Mouse (Mus musculus) neural tube, embryonic 15.5 days (tissue): ENCODE measurements at regions not wholly inside any gene's neighbourhood (a gene's known extent, or its start where the extent isn't known, plus 50 kb on each side); places are given as distances from the start of the nearest gene placed in this dataset.

Source experiments
- ATAC-seq: fragments of 200-750 bp; cut with Nextera tagmentation; 2 replicates; pipeline ENCODE4 v1.8.0; 2017; ENCODE audit warnings: mild to moderate bottlenecking, moderate TSS enrichment, moderate library complexity; ENCODE audit not compliant: low FRiP score
- H3K27ac ChIP-seq: fragments of 300-500 bp; sonication (generic); replicated peaks from 2 replicates; pipeline ENCODE4 v1.5.1; 2015; ENCODE audit warnings: mild to moderate bottlenecking, inconsistent platforms
- H3K27me3 ChIP-seq: fragments of 300-500 bp; sonication (generic); replicated peaks from 2 replicates; pipeline ENCODE4 v1.6.1; 2015; ENCODE audit warnings: inconsistent platforms
- H3K36me3 ChIP-seq: fragments of 300-500 bp; sonication (generic); 2 replicates; pipeline ENCODE4 v1.6.1; 2015; ENCODE audit warnings: inconsistent platforms
- H3K4me1 ChIP-seq: fragments of 300-500 bp; sonication (generic); 2 replicates; pipeline ENCODE4 v1.6.1; 2015; ENCODE audit warnings: inconsistent platforms
- H3K4me2 ChIP-seq: fragments of 300-500 bp; sonication (generic); 2 replicates; pipeline ENCODE4 v1.6.1; 2015; ENCODE audit warnings: inconsistent platforms, mild to moderate bottlenecking, moderate library complexity
- H3K4me3 ChIP-seq: fragments of 300-500 bp; sonication (generic); replicated peaks from 2 replicates; pipeline ENCODE4 v1.5.1; 2015; ENCODE audit warnings: mild to moderate bottlenecking, inconsistent platforms
- H3K9ac ChIP-seq: fragments of 300-500 bp; sonication (generic); replicated peaks from 2 replicates; pipeline ENCODE4 v1.6.1; 2015; ENCODE audit warnings: mild to moderate bottlenecking, inconsistent platforms
- H3K9me3 ChIP-seq: fragments of 300-500 bp; sonication (generic); replicated peaks from 2 replicates; pipeline ENCODE4 v1.6.1; 2016; ENCODE audit warnings: inconsistent platforms
- WGBS: fragments of 180-500 bp; shearing (Covaris S2); methylation state at CpG from one replicate; pipeline ENCODE4 v1.1.7; 2015; ENCODE audit warnings: mixed read lengths; 5-methylcytosine and 5-hydroxymethylcytosine counted together

DNA sequence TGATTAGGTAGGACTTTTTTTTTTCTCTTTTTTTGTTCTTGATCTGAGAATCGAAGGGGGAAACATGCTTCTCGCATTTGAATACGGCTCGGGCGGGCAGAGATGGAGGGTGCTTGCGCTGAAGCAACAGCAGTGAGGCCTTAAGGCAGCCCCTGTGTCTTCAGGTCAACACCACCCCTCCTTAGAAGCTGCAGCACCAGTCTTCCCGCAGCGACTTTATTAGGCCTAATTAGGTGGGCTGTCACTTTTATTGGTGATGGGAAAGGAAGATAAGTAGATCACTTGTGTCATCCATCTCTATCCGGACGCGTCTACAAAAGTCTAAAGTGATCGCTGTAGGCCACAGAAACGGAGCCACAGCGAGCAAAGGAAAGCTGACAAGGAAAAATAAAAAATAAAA lies 122.0 kb downstream of the Anxa2 start:
- 14% methylated on average over 14 of the region's 14 CpGs for WGBS
- peaks cover 8% of the 10 kb centered on the region for H3K27me3 ChIP-seq
- no peaks in the 10 kb centered on the region for H3K4me1 ChIP-seq
- H3K9me3 ChIP-seq: no peaks in the 10 kb centered on the region
- no peak overlapping the region for H3K27ac ChIP-seq
- H3K4me2 ChIP-seq: no peak overlapping the region
- H3K9ac ChIP-seq: no peak overlapping the region
- H3K4me3 ChIP-seq: no peak overlapping the region
- H3K36me3 ChIP-seq: no peaks in the 10 kb centered on the region
- no peak for ATAC-seq

DNA sequence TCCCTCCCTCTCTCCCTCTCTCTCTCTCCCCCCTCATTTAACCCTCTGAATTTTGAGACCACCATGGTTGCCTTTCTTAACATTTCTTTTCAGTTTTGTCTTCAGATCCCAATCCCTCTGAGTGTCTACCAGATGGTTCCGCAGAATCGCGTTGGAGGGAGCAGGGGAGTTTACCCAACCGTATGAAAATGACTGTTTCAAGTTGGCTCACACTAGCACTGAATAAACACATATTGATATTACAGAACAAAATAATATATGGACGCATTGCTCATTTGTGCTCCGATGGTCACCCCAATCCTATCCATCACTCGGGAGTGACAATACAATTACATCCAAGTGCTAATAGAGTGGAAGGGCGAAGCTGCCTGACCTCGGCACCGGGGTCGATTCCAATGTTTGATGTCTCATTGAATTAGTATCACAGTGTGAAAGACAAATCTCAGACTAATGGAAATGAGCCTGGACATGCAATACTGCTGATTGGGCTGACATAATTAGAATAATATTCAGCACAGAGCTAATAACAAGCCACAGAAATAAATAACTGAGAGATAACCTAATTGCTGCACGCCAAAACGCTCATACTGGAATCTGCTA lies 115.3 kb downstream of the Anxa2 start:
- WGBS: 34% methylated on average over 13 of the region's 13 CpGs

DNA sequence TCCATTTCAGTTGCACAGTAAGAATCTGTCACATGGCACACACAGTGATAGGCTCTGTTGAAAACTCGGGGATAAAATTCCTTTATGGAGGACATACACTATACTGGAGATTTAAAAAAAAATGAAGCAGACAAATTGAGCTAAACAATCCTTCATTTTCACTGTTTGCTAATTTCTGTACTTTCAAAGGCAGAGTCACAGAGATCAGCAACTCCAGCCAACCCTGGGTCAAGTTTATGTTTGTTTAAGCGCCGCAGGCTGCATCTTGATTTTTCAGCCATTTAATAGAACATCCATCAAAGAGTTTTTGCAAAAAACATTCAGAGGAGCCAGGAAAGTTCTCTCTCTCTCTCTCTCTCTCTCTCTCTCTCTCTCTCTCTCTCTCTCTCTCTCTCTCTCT lies 114.8 kb downstream of the Anxa2 start:
- H3K4me1 ChIP-seq: no peaks in the 10 kb centered on the region
- WGBS: 69% methylated on average over 3 of the region's 3 CpGs
- H3K27ac ChIP-seq: no peak overlapping the region
- no peaks in the 10 kb centered on the region for H3K9me3 ChIP-seq
- H3K9ac ChIP-seq: no peak overlapping the region
- H3K27me3 ChIP-seq: peaks cover 2% of the 10 kb centered on the region; the same call in 1 of the 2 replicates
- no peak overlapping the region for H3K4me3 ChIP-seq
- no peak for ATAC-seq
- no peaks in the 10 kb centered on the region for H3K36me3 ChIP-seq
- H3K4me2 ChIP-seq: no peak overlapping the region

More for the DNA sequence above, 115.3 kb downstream of the Anxa2 start:
- Histone ChIP-seq H3K4me3 (no peak overlapping the region), H3K4me1 (no peaks in the 10 kb centered on the region), H3K27me3 (peaks cover 2% of the 10 kb centered on the region; the same call in 1 of the 2 replicates), H3K27ac (no peak overlapping the region), H3K9me3 (no peaks in the 10 kb centered on the region), H3K36me3 (no peaks in the 10 kb centered on the region), H3K9ac (no peak overlapping the region), H3K4me2 (no peak overlapping the region)
- ATAC-seq: no peak

DNA sequence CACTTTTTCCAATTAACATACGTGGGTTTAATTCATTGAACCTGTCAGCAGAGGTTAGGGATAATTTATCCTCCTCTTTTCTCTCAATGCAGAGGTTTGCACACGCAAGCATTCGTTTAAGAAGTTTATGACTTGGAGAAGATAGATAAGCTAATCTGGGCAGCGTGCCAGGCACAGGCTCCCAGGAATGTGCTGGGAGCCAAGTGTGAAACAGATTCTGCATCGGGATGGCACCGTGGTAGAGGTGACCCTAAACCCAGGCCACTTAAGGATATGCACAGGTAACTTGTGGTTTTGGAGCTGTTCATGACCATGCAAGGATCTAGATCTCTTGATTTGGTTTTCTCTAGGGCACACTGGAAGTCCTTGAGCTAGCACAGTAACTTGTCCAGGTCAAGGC lies 113.6 kb downstream of the Anxa2 start:
- peaks cover 2% of the 10 kb centered on the region; the same call in 1 of the 2 replicates for H3K27me3 ChIP-seq
- H3K27ac ChIP-seq: no peak overlapping the region
- H3K4me1 ChIP-seq: no peaks in the 10 kb centered on the region
- no peak for ATAC-seq
- H3K36me3 ChIP-seq: no peaks in the 10 kb centered on the region
- no peak overlapping the region for H3K4me3 ChIP-seq
- no peak overlapping the region for H3K9ac ChIP-seq
- 42% methylated on average over 6 of the region's 6 CpGs for WGBS
- H3K9me3 ChIP-seq: no peaks in the 10 kb centered on the region
- no peak overlapping the region for H3K4me2 ChIP-seq

DNA sequence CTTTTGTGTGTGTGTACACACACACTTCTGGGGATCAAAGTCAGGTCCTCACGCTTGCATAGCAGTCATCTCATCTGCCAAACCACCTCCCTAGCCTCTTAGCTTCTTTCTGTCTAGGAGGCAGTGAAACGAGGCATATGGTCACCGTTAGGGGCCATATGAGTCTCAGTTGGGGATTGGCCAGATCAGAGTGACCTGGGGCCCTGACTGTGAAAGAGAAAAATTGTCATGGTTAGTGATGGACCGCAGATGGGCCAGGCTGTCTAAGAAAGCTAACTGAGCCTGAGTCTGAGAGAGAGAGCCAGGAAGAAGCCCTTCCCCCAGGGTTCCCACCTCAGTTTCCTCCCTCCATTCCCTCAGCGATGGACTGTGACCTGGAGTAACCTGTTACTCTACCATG lies 89.8 kb downstream of the Anxa2 start:
- Histone ChIP-seq H3K4me1 (peaks cover 7% of the 10 kb centered on the region), H3K27me3 (no peaks in the 10 kb centered on the region), H3K4me3 (no peak overlapping the region), H3K9me3 (no peaks in the 10 kb centered on the region), H3K36me3 (no peaks in the 10 kb centered on the region), H3K4me2 (no peak overlapping the region), H3K27ac (no peak overlapping the region), H3K9ac (no peak overlapping the region)
- no peak for ATAC-seq
- 85% methylated on average over 5 of the region's 5 CpGs for WGBS
